Mouse (Mus musculus) adrenal gland, adult (tissue): ENCODE results near the gene Mapk3.
A peak's percentile ranks its signal among the peaks of the same experiment; 100 is the strongest.
"Not testable (repeated sequence)": the region's sequence is repeated elsewhere in the genome, so short reads cannot be mapped to it uniquely, and the experiment has no call there.

ENCODE experiments used
- DNase-seq, 2 experiments: peaks; one replicate each; pipeline ENCODE4 v3.0.0; 2022 to 2023; ENCODE audit warnings: low spot score in 1 of 2; ENCODE audit not compliant: inconsistent age in 2 of 2

The Mapk3 gene

GRCm38 (mm10) chr7:126759050-126759671 is at the start of gene Mapk3:
Mapk3 (plus strand) TSS chr7:126759601.
- DNase-seq: peak; percentile 93 to 96

DNA sequence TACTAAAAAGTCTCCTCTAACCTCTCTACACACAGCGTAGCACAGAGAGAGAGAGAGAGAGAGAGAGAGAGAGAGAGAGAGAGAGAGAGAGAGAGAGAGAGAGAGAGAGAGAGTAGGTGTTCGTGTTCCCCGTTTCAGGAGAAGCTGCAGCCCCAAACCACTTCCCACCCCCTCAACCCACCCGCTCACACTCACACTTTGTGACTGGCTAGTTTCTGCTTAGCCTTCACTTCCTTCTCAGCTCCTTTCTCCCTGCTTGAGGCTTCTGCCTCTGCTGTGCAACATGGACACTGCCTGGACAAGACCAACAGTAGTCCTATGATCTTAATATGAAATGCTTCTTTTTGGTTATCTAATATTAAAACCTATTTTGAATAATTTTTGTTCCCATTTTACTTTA is 49.1 kb upstream of the Mapk3 start:
- DNase-seq: no peak

- DNase-seq: no peak
Observed at GRCm38 (mm10) chr7:126711910-126712309, 47.5 kb upstream of the Mapk3 start.

DNA sequence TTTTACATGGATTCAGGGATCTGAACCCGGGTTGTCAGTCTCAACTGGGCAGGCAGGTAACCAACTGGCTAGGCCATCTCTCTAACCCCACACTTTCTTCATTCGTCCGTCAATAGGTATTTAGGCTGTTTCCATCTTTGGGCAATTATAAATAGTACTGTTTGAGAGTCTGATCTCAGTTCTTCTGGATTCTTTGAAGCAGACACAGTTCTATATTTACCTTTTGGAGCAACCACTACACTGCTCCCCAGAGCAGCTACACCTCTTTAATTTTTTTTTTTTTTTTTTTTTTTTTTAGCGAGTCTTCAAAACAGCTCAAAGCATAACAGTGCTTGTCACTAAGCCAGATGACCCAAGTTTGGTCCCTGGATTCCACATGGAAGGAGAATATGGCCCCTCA is 43.7 kb upstream of the Mapk3 start:
- DNase-seq: no peak

DNA sequence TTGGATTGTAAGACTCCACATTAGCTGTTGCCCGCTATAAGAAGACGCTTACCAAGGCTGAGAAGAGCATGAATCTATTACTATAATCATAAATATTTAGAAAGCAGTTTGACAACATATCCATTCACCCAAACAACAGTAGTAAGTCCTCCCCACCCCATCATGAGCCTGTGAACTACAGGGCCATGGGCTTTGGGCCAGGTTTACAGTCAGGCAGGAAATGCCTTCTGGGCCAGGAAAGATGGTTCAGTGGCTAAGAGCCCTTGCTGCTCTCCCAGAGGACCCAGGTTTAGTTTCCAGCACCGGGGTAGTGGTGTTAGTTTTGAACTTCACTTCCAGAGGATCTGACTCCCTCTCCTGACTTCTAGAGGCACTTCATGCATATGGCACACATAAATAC is 41.8 kb upstream of the Mapk3 start:
- DNase-seq: no peak

DNA sequence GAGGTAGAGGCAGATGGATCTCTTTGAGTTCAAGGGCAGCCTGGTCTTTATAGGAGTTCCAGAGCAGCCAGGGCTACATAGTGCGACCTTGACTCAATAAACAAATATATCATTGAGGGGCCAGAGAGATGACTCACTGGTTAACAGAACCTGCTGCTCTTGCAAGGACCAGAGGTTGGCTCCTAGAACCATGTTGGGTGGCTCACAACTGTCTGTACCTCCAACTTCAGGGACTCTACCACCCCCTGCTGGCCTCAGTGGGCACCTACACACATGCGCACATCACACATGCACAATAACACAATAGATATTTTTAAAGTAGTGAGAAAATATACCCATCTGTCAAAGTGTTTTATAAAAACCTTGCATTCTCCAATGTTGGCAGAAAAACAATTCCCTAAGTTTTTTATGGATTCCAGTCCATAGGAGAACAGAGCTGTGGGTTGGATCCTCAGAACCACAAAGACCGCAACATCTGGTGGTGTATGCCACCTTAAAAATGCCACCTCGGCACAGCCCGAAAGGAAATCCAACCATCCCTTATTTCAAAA is 40.5 kb upstream of the Mapk3 start:
- DNase-seq: peak; percentile 33 to 69

GRCm38 (mm10) chr7:126721635-126722034 is 37.8 kb upstream of the Mapk3 start:
- DNase-seq: no peak

DNA sequence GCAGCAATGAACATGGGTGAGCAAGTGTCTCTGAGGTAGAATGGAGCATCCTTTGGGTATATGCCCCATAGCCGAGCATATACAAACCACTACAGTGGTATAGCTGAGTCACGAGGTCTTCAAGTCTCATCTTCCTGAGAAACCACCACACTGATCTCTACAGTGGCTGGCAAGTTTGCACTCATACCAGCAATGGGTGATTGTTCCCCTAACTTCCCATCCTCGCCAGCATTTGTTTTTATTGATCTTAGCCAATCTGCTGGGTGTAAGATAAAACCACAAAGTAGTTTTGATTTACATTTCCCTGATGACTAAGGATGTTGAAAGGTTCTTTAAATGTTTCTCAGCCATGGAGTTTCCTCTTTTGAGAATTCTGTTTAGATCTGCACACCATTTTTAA is 34.3 kb upstream of the Mapk3 start:
- no peak for DNase-seq

DNA sequence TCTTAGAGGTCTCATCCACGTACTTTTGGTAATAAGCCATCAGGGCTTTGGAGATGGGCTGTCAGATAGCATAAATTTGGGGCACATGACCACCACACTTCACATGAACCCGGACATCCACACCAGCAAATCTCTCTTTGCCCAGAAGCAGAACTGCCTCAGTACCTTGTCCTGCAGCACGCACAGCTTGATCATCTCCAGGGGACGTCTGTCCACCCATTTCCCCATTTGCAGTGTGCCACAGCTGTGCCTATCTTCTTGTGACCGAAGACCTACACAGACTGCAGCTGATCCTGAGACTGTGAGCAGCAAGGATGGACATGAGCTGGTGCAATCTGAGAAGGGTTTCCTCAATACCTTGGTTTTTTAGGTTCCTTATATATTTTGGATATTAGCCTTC is 33.7 kb upstream of the Mapk3 start:
- DNase-seq: no peak

GRCm38 (mm10) chr7:126730256-126730789 is 29.1 kb upstream of the Mapk3 start:
- DNase-seq: not testable (repeated sequence)

- DNase-seq: no peak
Observed at GRCm38 (mm10) chr7:126736122-126736521, 23.3 kb upstream of the Mapk3 start.

- DNase-seq: no peak
Observed at GRCm38 (mm10) chr7:126739551-126739950, 19.9 kb upstream of the Mapk3 start.

GRCm38 (mm10) chr7:126740132-126740735 is 19.2 kb upstream of the Mapk3 start:
- no peak for DNase-seq

- no peak for DNase-seq
Observed at GRCm38 (mm10) chr7:126740977-126741376, 18.4 kb upstream of the Mapk3 start.

DNA sequence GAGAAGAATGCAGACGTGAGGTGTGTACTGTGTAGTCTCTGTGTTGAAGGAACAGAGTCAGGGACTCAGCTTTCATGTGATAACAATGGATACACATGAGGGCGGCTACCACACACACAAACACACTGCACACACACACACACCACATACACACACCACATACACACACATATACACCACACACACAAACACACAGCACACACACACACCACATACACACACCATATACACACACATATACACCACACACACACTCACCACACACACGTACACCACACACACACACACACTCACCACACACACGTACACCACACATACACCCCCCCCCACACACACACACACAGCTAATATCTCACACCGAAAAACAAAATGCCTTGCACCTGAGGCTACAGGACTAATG is 17.9 kb upstream of the Mapk3 start:
- no peak for DNase-seq

DNA sequence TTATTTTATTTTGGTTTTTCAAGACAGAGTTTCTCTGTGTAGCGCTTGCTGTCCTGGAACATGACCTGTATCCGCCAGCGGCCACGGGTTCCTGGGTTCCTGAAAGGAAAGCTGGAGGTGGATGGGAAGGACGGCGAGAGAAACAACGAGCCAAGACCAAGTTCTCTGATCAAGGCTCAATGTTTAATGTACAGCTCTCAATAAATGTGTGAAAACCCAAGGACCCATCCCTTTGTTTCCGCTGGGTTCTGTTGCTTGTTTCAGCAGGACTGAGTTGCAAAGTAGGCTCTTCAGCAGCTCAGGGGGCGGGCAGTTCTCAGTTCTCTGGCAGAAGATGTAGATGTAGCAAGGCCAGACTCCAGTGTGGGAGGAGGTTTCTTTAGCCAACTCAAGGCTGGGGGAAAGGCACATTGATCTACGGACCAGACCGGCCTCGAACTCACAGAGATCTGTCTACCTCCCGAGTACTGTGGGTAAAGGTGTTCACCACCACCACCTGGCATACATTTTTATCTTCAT is 17.4 kb upstream of the Mapk3 start:
- no peak for DNase-seq

GRCm38 (mm10) chr7:126746066-126746465 is 13.3 kb upstream of the Mapk3 start:
- no peak for DNase-seq

DNA sequence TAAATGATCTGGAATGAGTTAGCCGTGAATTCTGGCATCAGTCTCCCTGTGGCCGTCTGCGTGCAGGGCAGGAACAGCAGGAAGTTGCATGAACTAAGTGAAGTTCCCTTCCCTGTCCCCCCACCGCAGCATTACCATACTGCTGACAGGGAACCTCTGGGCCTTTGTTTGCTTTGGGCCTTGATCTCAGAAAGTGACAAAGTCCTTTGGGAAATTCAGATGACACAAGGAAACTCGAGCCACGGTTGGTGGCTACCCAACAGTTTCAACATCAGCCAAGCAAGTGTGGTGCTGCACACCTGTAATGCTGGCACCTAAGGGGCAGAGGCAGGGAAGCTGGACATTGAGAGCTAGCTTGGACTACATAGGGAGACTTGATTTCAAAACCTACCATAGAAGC is 12.6 kb upstream of the Mapk3 start:
- DNase-seq: no peak

- no peak for DNase-seq
Observed at GRCm38 (mm10) chr7:126748824-126749223, 10.6 kb upstream of the Mapk3 start.

GRCm38 (mm10) chr7:126749582-126750343 is 9.6 kb upstream of the Mapk3 start:
- DNase-seq: no peak

GRCm38 (mm10) chr7:126754866-126755265 is 4.5 kb upstream of the Mapk3 start:
- DNase-seq: peak; percentile 72 to 93
